Mouse (Mus musculus) lung, postnatal 0 days (tissue): ENCODE data around the gene Fmo9. TPM values are rescaled to one million over a fixed set of nuclear protein-coding genes. Genes with fewer than 3 reads are reported as not detected.

Source experiments
- ATAC-seq: fragments of 200-750 bp; cut with Nextera tagmentation; 2 replicates; pipeline ENCODE4 v1.8.0; 2017; ENCODE audit warnings: moderate library complexity
- DNase-seq: peaks from one replicate; pipeline ENCODE4 v3.0.0-alpha.2; 2016; ENCODE audit warnings: low spot score
- H3K27ac ChIP-seq: fragments of 300-500 bp; sonication (generic); 2 replicates; pipeline ENCODE4 v1.5.1; 2014; ENCODE audit warnings: antibody characterized with exemption, mild to moderate bottlenecking, low read length, mixed read lengths
- H3K27me3 ChIP-seq: fragments of 300-500 bp; sonication (generic); replicated peaks from 2 replicates; pipeline ENCODE4 v1.6.1; 2014; ENCODE audit warnings: low read length, mixed read lengths; ENCODE audit not compliant: insufficient read depth
- H3K36me3 ChIP-seq: fragments of 300-500 bp; sonication (generic); 2 replicates; pipeline ENCODE4 v1.6.1; 2014; ENCODE audit warnings: low read length, mixed read lengths; ENCODE audit not compliant: insufficient read depth
- H3K4me1 ChIP-seq: fragments of 300-500 bp; sonication (generic); 2 replicates; pipeline ENCODE4 v1.6.1; 2014; ENCODE audit warnings: antibody characterized with exemption, low read depth, low read length, mixed read lengths; ENCODE audit not compliant: insufficient read depth
- H3K4me2 ChIP-seq: fragments of 300-500 bp; sonication (generic); replicated peaks from 2 replicates; pipeline ENCODE4 v1.6.1; 2014; ENCODE audit warnings: low read depth, mild to moderate bottlenecking, low read length, moderate library complexity, mixed read lengths
- H3K4me3 ChIP-seq: fragments of 300-500 bp; sonication (generic); 2 replicates; pipeline ENCODE4 v1.5.1; 2014; ENCODE audit warnings: low read depth, low read length
- H3K9ac ChIP-seq: fragments of 300-500 bp; sonication (generic); replicated peaks from 2 replicates; pipeline ENCODE4 v1.6.1; 2014; ENCODE audit warnings: low read depth, mild to moderate bottlenecking
- H3K9me3 ChIP-seq: fragments of 300-500 bp; sonication (generic); 2 replicates; pipeline ENCODE4 v1.6.1; 2016; ENCODE audit warnings: low read length, mixed read lengths
- CTCF ChIP-seq: IDR thresholded peaks from 2 replicates; pipeline ENCODE4 v1.5.1; 2016; ENCODE audit warnings: antibody characterized with exemption, mild to moderate bottlenecking
- EP300 ChIP-seq: IDR thresholded peaks from 2 replicates; pipeline ENCODE4 v1.6.1; 2016; ENCODE audit warnings: antibody characterized with exemption, mild to moderate bottlenecking, control low read depth
- WGBS: fragments of 180-500 bp; shearing (Covaris S2); extraction: QIAGEN DNeasy Blood & Tissue Kit; methylation state at CpG from one replicate; pipeline ENCODE4 v1.1.7; 2014; 5-methylcytosine and 5-hydroxymethylcytosine counted together
- polyA plus RNA-seq: library from polyadenylated mRNA; unstranded; fragments of >200 nt; fragmentation: Nextera tagmentation; extraction: Ambion mirVana; gene quantifications from 2 replicates; pipeline ENCODE4 v1.2.1, GENCODE M21; 2015

Gene Fmo9
- not detected in 2 replicates for polyA plus RNA-seq

DNA sequence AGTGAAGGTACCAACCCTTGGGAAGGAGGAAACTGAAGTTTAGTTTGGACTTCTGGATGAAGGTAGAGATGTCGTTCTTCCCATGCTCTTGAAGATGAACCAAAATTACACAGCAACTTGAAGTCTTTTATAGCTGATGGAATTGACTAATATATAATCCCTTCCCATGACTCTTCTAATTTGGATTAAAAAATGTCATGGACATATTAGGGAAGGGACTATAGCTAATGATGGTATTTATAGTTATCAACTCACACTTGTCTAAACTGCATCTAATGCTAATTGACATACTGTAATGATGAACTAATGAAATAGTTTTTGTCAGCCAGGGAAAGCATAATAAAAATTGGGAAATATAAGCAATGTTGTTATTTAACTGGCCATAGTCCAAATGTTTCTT lies at the start of gene Fmo9:
TSS of gene Fmo9 (minus strand) at position 101 of the 400 bp plus-strand sequence.
- Histone ChIP-seq H3K9ac (no peak within 1 kb of the TSS), H3K4me1 (no peaks in the 10 kb centered on the region), H3K4me2 (no peak within 1 kb of the TSS), H3K9me3 (no peaks in the 10 kb centered on the region), H3K4me3 (no peak within 1 kb of the TSS), H3K27me3 (no peaks in the 10 kb centered on the region), H3K27ac (no peak within 1 kb of the TSS), H3K36me3 (no peaks in the 10 kb centered on the region)
- TF ChIP-seq CTCF, result no peak
- no peak for TF ChIP-seq EP300
- WGBS, result 78% methylated on average over 1 of the region's 1 CpGs
- ATAC-seq (no peak), DNase-seq (no peak)

DNA sequence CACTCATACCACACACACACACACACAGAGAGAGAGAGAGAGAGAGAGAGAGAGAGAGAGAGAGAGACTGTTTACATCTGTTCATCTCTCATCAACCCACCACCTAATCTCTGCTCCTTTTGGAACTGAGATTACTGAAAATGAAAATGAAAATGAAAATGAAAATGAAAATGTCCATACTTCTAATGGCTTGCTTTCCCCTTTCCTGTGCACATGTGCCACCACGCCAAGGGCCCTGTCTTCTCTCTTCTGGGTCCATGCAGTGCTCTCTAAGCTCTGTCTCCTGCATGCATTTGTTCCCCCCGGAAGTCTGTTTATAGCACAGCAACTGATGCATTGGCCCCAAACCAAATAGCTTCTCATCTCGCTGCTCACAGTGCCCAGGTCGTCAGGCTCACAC lies 49.2 kb upstream of the Fmo9 start:
- no peaks in the 10 kb centered on the region for H3K36me3 ChIP-seq
- 50% methylated on average over 4 of the region's 4 CpGs for WGBS
- H3K9me3 ChIP-seq, result no peaks in the 10 kb centered on the region
- ATAC-seq, result no peak
- DNase-seq, result no peak
- H3K4me3 ChIP-seq, result no peak overlapping the region
- no peaks in the 10 kb centered on the region for H3K27me3 ChIP-seq
- no peak for TF ChIP-seq EP300
- no peak for TF ChIP-seq CTCF
- H3K4me1 ChIP-seq, result no peaks in the 10 kb centered on the region
- no peak overlapping the region for H3K27ac ChIP-seq
- H3K4me2 ChIP-seq, result 0 out of 2 replicates have a peak overlapping the region, but pooled peaks have one; percentile 3
- no peak overlapping the region for H3K9ac ChIP-seq

DNA sequence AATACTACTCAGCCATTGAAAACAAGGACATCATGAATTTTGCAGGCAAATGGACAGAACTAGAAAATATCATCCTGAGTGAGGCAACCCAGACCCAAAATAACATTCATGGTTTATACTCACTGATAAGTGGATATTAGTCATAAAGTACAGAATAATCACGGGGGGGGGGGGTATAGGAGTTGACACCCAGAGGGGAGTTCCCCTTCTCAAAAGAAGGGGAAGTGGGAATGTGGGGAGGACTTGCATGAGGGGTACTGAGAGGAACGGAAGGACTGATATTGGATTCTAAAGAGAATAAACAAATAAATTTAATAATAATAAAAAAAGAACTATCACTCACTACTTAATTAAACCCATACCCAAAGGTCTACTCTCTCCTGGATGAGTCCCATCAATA lies 48.6 kb upstream of the Fmo9 start:
- Histone ChIP-seq H3K4me1 (no peaks in the 10 kb centered on the region), H3K9ac (no peak overlapping the region), H3K4me3 (no peak overlapping the region), H3K27ac (no peak overlapping the region), H3K36me3 (no peaks in the 10 kb centered on the region), H3K27me3 (no peaks in the 10 kb centered on the region), H3K4me2 (no peak overlapping the region), H3K9me3 (no peaks in the 10 kb centered on the region)
- TF ChIP-seq EP300 (no peak), CTCF (no peak)
- 67% methylated on average over 2 of the region's 2 CpGs for WGBS
- DNase-seq, result no peak
- no peak for ATAC-seq

DNA sequence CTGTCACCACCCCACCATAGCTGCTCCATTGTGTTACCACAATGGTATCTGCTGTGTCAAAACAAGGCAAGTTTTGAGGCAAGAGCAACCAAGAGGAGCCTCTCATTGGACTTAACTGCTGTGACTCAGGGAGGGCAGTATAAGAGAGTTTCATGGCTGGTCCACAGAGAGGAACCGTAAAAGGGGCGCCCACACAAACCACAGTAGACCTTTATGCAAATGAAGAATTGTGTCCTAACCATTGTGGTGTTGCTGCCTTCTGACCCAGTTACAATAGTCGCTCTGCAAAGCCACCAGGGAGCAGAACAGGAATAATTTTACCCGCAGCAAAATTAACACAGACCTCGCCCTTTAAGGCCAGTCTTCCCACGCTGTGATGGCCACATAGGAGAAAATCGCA lies 29.2 kb upstream of the Fmo9 start:
- WGBS, result 87% methylated on average over 7 of the region's 7 CpGs

DNA sequence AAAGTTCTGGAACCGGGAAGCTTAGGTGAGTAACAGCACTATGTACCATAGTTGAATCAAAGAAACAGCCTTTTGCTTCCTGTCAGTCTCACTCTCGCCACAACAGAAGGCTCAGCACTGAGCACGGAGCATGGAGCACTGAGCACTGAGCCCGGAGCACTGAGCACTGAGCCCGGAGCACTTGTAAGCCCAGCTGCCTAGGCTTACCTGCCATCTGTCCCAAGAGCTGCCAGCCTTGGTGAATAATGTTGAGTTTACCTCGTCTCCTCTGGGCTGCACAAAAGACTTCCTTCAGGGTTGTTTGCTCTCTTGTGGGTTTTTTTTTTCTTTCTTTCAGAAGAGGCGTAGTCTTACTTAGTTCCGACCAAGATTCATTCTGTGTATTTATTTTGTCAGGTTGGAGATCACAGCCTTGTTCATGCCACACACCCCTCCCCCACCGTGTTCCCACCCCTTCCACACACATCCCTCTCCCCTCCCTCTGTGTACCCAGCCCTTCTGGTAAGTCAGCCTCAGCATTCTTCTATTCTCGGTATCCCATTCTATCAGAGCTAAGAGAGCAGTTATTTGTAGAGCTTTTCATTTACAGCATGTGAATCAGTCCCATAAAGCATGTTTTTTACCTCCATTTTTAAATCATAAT lies 20.7 kb upstream of the Fmo9 start:
- no peak overlapping the region for H3K9ac ChIP-seq
- DNase-seq (peak; percentile 5), ATAC-seq (no peak)
- H3K4me3 ChIP-seq, result no peak overlapping the region
- WGBS, result 42% methylated on average over 10 of the region's 10 CpGs
- no peaks in the 10 kb centered on the region for H3K4me1 ChIP-seq
- H3K4me2 ChIP-seq, result no peak overlapping the region
- no peak for TF ChIP-seq CTCF
- TF ChIP-seq EP300, result no peak
- no peaks in the 10 kb centered on the region for H3K36me3 ChIP-seq
- H3K9me3 ChIP-seq, result no peaks in the 10 kb centered on the region
- H3K27me3 ChIP-seq, result no peaks in the 10 kb centered on the region
- H3K27ac ChIP-seq, result no peak overlapping the region

More for the DNA sequence above, 29.2 kb upstream of the Fmo9 start:
- H3K4me2 ChIP-seq, result no peak overlapping the region
- H3K27ac ChIP-seq, result no peak overlapping the region
- TF ChIP-seq CTCF (no peak), EP300 (no peak)
- no peaks in the 10 kb centered on the region for H3K9me3 ChIP-seq
- ATAC-seq (no peak), DNase-seq (no peak)
- H3K4me3 ChIP-seq, result no peak overlapping the region
- no peaks in the 10 kb centered on the region for H3K27me3 ChIP-seq
- H3K9ac ChIP-seq, result no peak overlapping the region
- H3K36me3 ChIP-seq, result no peaks in the 10 kb centered on the region
- H3K4me1 ChIP-seq, result no peaks in the 10 kb centered on the region

DNA sequence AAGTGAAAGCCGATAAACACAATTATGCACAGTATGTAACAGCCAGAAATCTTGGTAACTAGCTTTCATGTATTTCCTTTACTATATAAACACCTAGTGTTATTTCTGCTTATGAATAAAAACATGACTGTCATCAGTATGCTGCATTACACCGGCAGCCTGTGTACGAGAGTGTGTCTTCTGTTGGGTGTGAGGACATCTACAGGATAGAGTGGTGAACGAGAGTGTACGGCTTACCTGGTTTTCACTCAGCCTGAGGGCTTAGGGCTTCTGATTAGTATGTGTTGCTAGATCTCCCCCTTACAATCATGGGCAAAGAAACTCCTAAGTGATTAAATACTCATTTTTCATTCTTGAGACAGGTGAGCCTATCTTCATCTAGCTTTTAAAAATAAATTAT lies 12.4 kb downstream of the Fmo9 start:
- Histone ChIP-seq H3K27me3 (no peaks in the 10 kb centered on the region), H3K36me3 (no peaks in the 10 kb centered on the region), H3K9ac (no peak overlapping the region), H3K4me2 (no peak overlapping the region), H3K4me3 (no peak overlapping the region), H3K27ac (no peak overlapping the region), H3K4me1 (no peaks in the 10 kb centered on the region), H3K9me3 (no peaks in the 10 kb centered on the region)
- WGBS, result 84% methylated on average over 5 of the region's 5 CpGs
- DNase-seq (no peak), ATAC-seq (no peak)
- TF ChIP-seq EP300, result no peak
- TF ChIP-seq CTCF, result no peak
